Mouse (Mus musculus): ENCODE measurements around the gene 1810009A15Rik. TPM values are rescaled to one million over a fixed set of nuclear protein-coding genes. Genes with fewer than 3 reads are reported as not detected.

1810009A15Rik gene
- 35.7 TPM for polyA plus RNA-seq (2014; fragmentation: Illumina TruSeq; extraction: RNeasy Lipid Tissue Mini Kit (QIAGEN cat#74804); ENCODE audit: low read depth, low replicate concordance)

GRCm38 (mm10) chr19:8888511-8889385 is at the start of gene 1810009A15Rik, which contains the start of gene Gm49416:
TSS of gene 1810009A15Rik (plus strand) at chr19:8888853.
TSS of gene Gm49416 (plus strand) at chr19:8888926.

DNA sequence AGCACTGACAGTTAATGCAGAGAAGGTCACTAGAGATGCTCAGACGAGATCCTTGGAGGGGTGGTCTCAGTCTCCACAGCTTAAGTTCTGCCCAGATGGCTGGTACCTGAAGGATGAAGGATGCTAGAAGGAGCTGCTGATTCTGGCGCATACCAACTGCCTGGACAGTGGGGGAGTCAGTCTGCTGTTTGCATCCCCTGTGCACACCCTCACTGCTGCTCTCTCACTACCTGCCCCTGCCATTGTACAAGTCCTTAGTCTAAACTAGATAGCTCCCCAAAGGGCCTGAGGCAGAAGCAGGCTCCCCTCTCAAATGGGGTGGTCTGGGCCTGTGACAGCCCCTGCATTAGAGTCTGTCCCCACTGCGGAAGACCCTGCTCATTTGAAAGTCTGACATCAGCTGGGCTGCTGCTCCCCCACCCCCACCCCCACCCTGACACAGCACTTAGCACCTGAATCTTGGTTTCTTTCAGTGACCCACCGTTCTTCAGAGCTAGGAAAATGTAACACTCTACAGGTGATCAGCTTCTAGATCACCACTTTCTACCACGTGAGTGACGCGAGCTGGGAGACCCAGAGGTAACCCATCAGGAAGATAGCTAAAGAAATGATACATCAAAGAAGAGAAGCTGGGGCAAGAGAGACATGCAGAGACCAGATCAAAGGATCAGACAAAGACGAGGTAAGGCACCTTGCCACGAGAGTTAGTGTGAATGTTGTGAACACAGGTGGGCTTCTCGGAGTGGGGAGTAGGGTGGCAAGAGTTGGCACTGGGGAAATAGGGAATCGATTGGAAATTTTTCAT is 49.3 kb upstream of the 1810009A15Rik start, which contains the start of gene Gng3:
Gene Gng3 (minus strand): TSS at position 92 of the 805 bp plus-strand sequence.

GRCm38 (mm10) chr19:8850402-8850901 is 38.2 kb upstream of the 1810009A15Rik start, which contains the start of gene Lrrn4cl:
TSS of gene Lrrn4cl (plus strand) at chr19:8850768.

GRCm38 (mm10) chr19:8871267-8872186 is 17.1 kb upstream of the 1810009A15Rik start, which contains the start of gene Ubxn1:
TSS of gene Ubxn1 (plus strand) at chr19:8871496.

DNA sequence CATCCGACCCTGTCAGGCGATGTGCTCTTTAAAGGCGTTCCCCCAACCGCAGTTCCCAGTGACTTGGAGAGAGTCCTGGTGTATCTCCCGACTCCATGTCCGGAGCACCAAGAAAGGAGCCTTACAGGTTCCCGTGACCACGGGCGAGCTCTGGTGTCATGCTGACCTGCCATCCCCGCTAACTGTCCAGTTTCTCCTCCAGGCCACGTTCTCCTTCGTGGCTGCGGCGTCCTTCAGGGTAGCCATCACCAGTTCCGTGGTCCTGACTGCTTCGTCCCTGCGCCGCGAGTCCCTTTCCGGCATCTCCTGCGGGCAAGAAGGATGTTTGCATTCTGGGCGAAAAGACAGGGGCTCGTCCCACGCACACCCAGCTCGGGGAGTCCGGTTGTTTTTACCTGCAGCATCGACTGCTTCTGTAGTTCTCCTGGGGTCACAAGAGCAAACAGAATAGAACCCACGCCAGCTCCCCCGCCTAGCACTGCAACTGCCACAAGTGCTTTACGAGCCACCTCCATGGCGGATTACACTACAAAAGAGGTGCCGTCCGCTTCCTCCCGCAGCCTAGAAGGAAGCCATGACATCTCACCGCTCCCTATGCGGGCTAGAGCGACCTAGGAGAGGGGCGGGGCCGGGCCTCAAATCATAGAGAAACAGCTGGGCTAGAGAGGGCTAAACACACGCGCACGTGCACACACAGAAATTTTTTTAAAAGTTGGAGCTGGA is 8.2 kb upstream of the 1810009A15Rik start, which contains the start of gene Uqcc3:
Gene Uqcc3 (minus strand): TSS at position 613 of the 723 bp plus-strand sequence.

GRCm38 (mm10) chr19:8883616-8884015 is 5.0 kb upstream of the 1810009A15Rik start, which contains the start of the genes Lbhd1 and Gm49403:
TSS of gene Lbhd1 (plus strand) at chr19:8883732.
TSS of gene Gm49403 (plus strand) at chr19:8883930.

GRCm38 (mm10) chr19:8892829-8893766 is 4.4 kb downstream of the 1810009A15Rik start, which contains the start of gene Ints5:
TSS of gene Ints5 (plus strand) at chr19:8893005.

DNA sequence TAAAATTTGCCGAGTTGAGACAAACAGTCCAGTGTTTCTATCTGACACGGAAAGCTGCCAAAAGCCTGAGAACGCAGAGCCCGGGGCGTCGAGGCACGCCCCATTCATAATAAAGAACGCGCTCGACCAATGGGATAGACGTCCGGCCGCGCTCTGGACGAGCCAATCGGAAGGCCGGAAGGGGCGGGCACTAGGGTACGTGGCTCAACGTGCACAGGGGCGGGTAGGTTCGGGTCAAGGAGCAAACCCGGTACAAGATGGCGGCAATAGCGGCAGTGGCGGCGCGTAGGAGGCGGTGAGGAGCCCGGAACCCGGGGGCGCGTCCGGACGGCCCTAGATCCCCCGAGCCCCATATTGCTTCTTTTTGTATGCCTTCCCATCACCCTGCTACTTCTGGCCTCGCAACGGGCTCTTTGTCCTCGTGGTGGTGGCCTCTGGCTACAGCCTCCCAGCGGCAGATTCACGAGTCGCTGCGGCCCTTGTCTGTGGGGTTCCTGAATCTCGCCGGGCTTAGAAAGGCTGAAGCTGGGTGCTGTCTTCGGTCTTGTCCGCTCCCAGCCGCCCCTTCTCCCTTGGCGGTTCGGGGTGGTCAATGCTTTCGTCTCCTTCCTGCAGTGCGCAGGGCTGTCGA is 9.3 kb downstream of the 1810009A15Rik start, which contains the start of gene Ganab:
Gene Ganab (plus strand): TSS at position 207 of the 631 bp plus-strand sequence.

GRCm38 (mm10) chr19:8920073-8920736 is 31.6 kb downstream of the 1810009A15Rik start, which contains the start of gene B3gat3:
TSS of gene B3gat3 (plus strand) at chr19:8920374.

GRCm38 (mm10) chr19:8929224-8930088 is 40.8 kb downstream of the 1810009A15Rik start, which contains the start of the genes Rom1 and Eml3:
TSS of gene Rom1 (minus strand) at chr19:8929356.
TSS of gene Eml3 (plus strand) at chr19:8929552.

Other genes with a start within 250 kb of the 1810009A15Rik start
- gene Chrm1, start 225.1 kb upstream of the 1810009A15Rik start, polyA plus RNA-seq (2014; fragmentation: Illumina TruSeq; extraction: RNeasy Lipid Tissue Mini Kit (QIAGEN cat#74804); ENCODE audit: low read depth, low replicate concordance): not detected
- 109 TPM for gene Slc3a2, start 165.5 kb upstream of the 1810009A15Rik start, polyA plus RNA-seq (2014; fragmentation: Illumina TruSeq; extraction: RNeasy Lipid Tissue Mini Kit (QIAGEN cat#74804); ENCODE audit: low read depth, low replicate concordance)
- 12.8 TPM for gene Wdr74, start 153.0 kb upstream of the 1810009A15Rik start, polyA plus RNA-seq (2014; fragmentation: Illumina TruSeq; extraction: RNeasy Lipid Tissue Mini Kit (QIAGEN cat#74804); ENCODE audit: low read depth, low replicate concordance)
- gene 1700092M07Rik, start 148.1 kb upstream of the 1810009A15Rik start, polyA plus RNA-seq (2014; fragmentation: Illumina TruSeq; extraction: RNeasy Lipid Tissue Mini Kit (QIAGEN cat#74804); ENCODE audit: low read depth, low replicate concordance): 11.7 TPM
- 48.6 TPM for gene Stx5a, start 147.4 kb upstream of the 1810009A15Rik start, polyA plus RNA-seq (2014; fragmentation: Illumina TruSeq; extraction: RNeasy Lipid Tissue Mini Kit (QIAGEN cat#74804); ENCODE audit: low read depth, low replicate concordance)
- 182 TPM for gene Nxf1, start 131.8 kb upstream of the 1810009A15Rik start, polyA plus RNA-seq (2014; fragmentation: Illumina TruSeq; extraction: RNeasy Lipid Tissue Mini Kit (QIAGEN cat#74804); ENCODE audit: low read depth, low replicate concordance)
- 4.5 TPM for gene Tmem223, start 117.9 kb upstream of the 1810009A15Rik start, polyA plus RNA-seq (2014; fragmentation: Illumina TruSeq; extraction: RNeasy Lipid Tissue Mini Kit (QIAGEN cat#74804); ENCODE audit: low read depth, low replicate concordance)
- gene Tmem179b, start 114.4 kb upstream of the 1810009A15Rik start, polyA plus RNA-seq (2014; fragmentation: Illumina TruSeq; extraction: RNeasy Lipid Tissue Mini Kit (QIAGEN cat#74804); ENCODE audit: low read depth, low replicate concordance): 14.4 TPM
- gene Taf6l, start 102.4 kb upstream of the 1810009A15Rik start, polyA plus RNA-seq (2014; fragmentation: Illumina TruSeq; extraction: RNeasy Lipid Tissue Mini Kit (QIAGEN cat#74804); ENCODE audit: low read depth, low replicate concordance): 3.2 TPM
- 51.5 TPM for gene Polr2g, start 90.3 kb upstream of the 1810009A15Rik start, polyA plus RNA-seq (2014; fragmentation: Illumina TruSeq; extraction: RNeasy Lipid Tissue Mini Kit (QIAGEN cat#74804); ENCODE audit: low read depth, low replicate concordance)
- gene Zbtb3, start 86.3 kb upstream of the 1810009A15Rik start, polyA plus RNA-seq (2014; fragmentation: Illumina TruSeq; extraction: RNeasy Lipid Tissue Mini Kit (QIAGEN cat#74804); ENCODE audit: low read depth, low replicate concordance): 5.3 TPM
- 14.5 TPM for gene Ttc9c, start 69.5 kb upstream of the 1810009A15Rik start, polyA plus RNA-seq (2014; fragmentation: Illumina TruSeq; extraction: RNeasy Lipid Tissue Mini Kit (QIAGEN cat#74804); ENCODE audit: low read depth, low replicate concordance)
- 45.8 TPM for gene Hnrnpul2, start 68.8 kb upstream of the 1810009A15Rik start, polyA plus RNA-seq (2014; fragmentation: Illumina TruSeq; extraction: RNeasy Lipid Tissue Mini Kit (QIAGEN cat#74804); ENCODE audit: low read depth, low replicate concordance)
- 0.76 TPM for gene AC129217.1, start 59.1 kb upstream of the 1810009A15Rik start, polyA plus RNA-seq (2014; fragmentation: Illumina TruSeq; extraction: RNeasy Lipid Tissue Mini Kit (QIAGEN cat#74804); ENCODE audit: low read depth, low replicate concordance)
- gene Bscl2, start 51.4 kb upstream of the 1810009A15Rik start, polyA plus RNA-seq (2014; fragmentation: Illumina TruSeq; extraction: RNeasy Lipid Tissue Mini Kit (QIAGEN cat#74804); ENCODE audit: low read depth, low replicate concordance): 360 TPM
- 0.53 TPM for gene Gng3, start 49.7 kb upstream of the 1810009A15Rik start, polyA plus RNA-seq (2014; fragmentation: Illumina TruSeq; extraction: RNeasy Lipid Tissue Mini Kit (QIAGEN cat#74804); ENCODE audit: low read depth, low replicate concordance)
- gene Lrrn4cl, start 38.1 kb upstream of the 1810009A15Rik start, polyA plus RNA-seq (2014; fragmentation: Illumina TruSeq; extraction: RNeasy Lipid Tissue Mini Kit (QIAGEN cat#74804); ENCODE audit: low read depth, low replicate concordance): 0.56 TPM
- gene Ubxn1, start 17.4 kb upstream of the 1810009A15Rik start, polyA plus RNA-seq (2014; fragmentation: Illumina TruSeq; extraction: RNeasy Lipid Tissue Mini Kit (QIAGEN cat#74804); ENCODE audit: low read depth, low replicate concordance): 23.5 TPM
- 2.4 TPM for gene Uqcc3, start 7.9 kb upstream of the 1810009A15Rik start, polyA plus RNA-seq (2014; fragmentation: Illumina TruSeq; extraction: RNeasy Lipid Tissue Mini Kit (QIAGEN cat#74804); ENCODE audit: low read depth, low replicate concordance)
- 107 TPM for gene Lbhd1, start 5.1 kb upstream of the 1810009A15Rik start, polyA plus RNA-seq (2014; fragmentation: Illumina TruSeq; extraction: RNeasy Lipid Tissue Mini Kit (QIAGEN cat#74804); ENCODE audit: low read depth, low replicate concordance)
- not detected for gene Gm49403, start 4.9 kb upstream of the 1810009A15Rik start, polyA plus RNA-seq (2014; fragmentation: Illumina TruSeq; extraction: RNeasy Lipid Tissue Mini Kit (QIAGEN cat#74804); ENCODE audit: low read depth, low replicate concordance)
- not detected for gene Gm49416, start 73 bp downstream of the 1810009A15Rik start, polyA plus RNA-seq (2014; fragmentation: Illumina TruSeq; extraction: RNeasy Lipid Tissue Mini Kit (QIAGEN cat#74804); ENCODE audit: low read depth, low replicate concordance)
- 0.32 TPM for gene Ints5, start 4.2 kb downstream of the 1810009A15Rik start, polyA plus RNA-seq (2014; fragmentation: Illumina TruSeq; extraction: RNeasy Lipid Tissue Mini Kit (QIAGEN cat#74804); ENCODE audit: low read depth, low replicate concordance)
- gene Ganab, start 9.2 kb downstream of the 1810009A15Rik start, polyA plus RNA-seq (2014; fragmentation: Illumina TruSeq; extraction: RNeasy Lipid Tissue Mini Kit (QIAGEN cat#74804); ENCODE audit: low read depth, low replicate concordance): 30.6 TPM
- gene B3gat3, start 31.5 kb downstream of the 1810009A15Rik start, polyA plus RNA-seq (2014; fragmentation: Illumina TruSeq; extraction: RNeasy Lipid Tissue Mini Kit (QIAGEN cat#74804); ENCODE audit: low read depth, low replicate concordance): 2.5 TPM
- gene Rom1, start 40.5 kb downstream of the 1810009A15Rik start, polyA plus RNA-seq (2014; fragmentation: Illumina TruSeq; extraction: RNeasy Lipid Tissue Mini Kit (QIAGEN cat#74804); ENCODE audit: low read depth, low replicate concordance): 1.2 TPM
- gene Eml3, start 40.7 kb downstream of the 1810009A15Rik start, polyA plus RNA-seq (2014; fragmentation: Illumina TruSeq; extraction: RNeasy Lipid Tissue Mini Kit (QIAGEN cat#74804); ENCODE audit: low read depth, low replicate concordance): 0.77 TPM
- 44.3 TPM for gene Mta2, start 53.0 kb downstream of the 1810009A15Rik start, polyA plus RNA-seq (2014; fragmentation: Illumina TruSeq; extraction: RNeasy Lipid Tissue Mini Kit (QIAGEN cat#74804); ENCODE audit: low read depth, low replicate concordance)
- gene Tut1, start 65.0 kb downstream of the 1810009A15Rik start, polyA plus RNA-seq (2014; fragmentation: Illumina TruSeq; extraction: RNeasy Lipid Tissue Mini Kit (QIAGEN cat#74804); ENCODE audit: low read depth, low replicate concordance): 7.6 TPM
- gene Eef1g, start 78.2 kb downstream of the 1810009A15Rik start, polyA plus RNA-seq (2014; fragmentation: Illumina TruSeq; extraction: RNeasy Lipid Tissue Mini Kit (QIAGEN cat#74804); ENCODE audit: low read depth, low replicate concordance): 146 TPM
- gene Ahnak, start 100.4 kb downstream of the 1810009A15Rik start, polyA plus RNA-seq (2014; fragmentation: Illumina TruSeq; extraction: RNeasy Lipid Tissue Mini Kit (QIAGEN cat#74804); ENCODE audit: low read depth, low replicate concordance): 4.2 TPM
- gene Scgb1a1, start 199.1 kb downstream of the 1810009A15Rik start, polyA plus RNA-seq (2014; fragmentation: Illumina TruSeq; extraction: RNeasy Lipid Tissue Mini Kit (QIAGEN cat#74804); ENCODE audit: low read depth, low replicate concordance): not detected
- gene Asrgl1, start 246.8 kb downstream of the 1810009A15Rik start, polyA plus RNA-seq (2014; fragmentation: Illumina TruSeq; extraction: RNeasy Lipid Tissue Mini Kit (QIAGEN cat#74804); ENCODE audit: low read depth, low replicate concordance): 224 TPM

All from testis, adult 10 weeks (tissue).